Mouse (Mus musculus): ENCODE measurements around the gene Slx4. TPM values are rescaled to one million over a fixed set of nuclear protein-coding genes. Genes with fewer than 3 reads are reported as not detected.
"Not testable (repeated sequence)": the region's sequence is repeated elsewhere in the genome, so short reads cannot be mapped to it uniquely, and the experiment has no call there.

The Slx4 gene
- 10 to 100 TPM; 20.8 to 21.0 TPM for total RNA-seq (2021)
- long read RNA-seq, experiment 1, partial matches to known transcripts: 4 of 5 reads
- long read RNA-seq, experiment 1, other reads (novel, unspliced or antisense): 1 of 5 reads
- long read RNA-seq, experiment 2, partial matches to known transcripts: 2 of 9 reads
- long read RNA-seq, experiment 2, other reads (novel, unspliced or antisense): 7 of 9 reads

GRCm38 (mm10) chr16:4003489-4004398 lies at the start of gene Slx4:
Slx4 (minus strand) TSS chr16:4003770.
- peak; percentile 91 to 93 for DNase-seq (ENCODE audit: low spot score in 2 of 2)

GRCm38 (mm10) chr16:4052601-4053000 lies 49.0 kb upstream of the Slx4 start:
- no peak for DNase-seq (ENCODE audit: low spot score in 2 of 2)

GRCm38 (mm10) chr16:4045524-4045923 lies 42.0 kb upstream of the Slx4 start:
- DNase-seq (ENCODE audit: low spot score in 2 of 2): no peak

GRCm38 (mm10) chr16:4044093-4044492 lies 40.5 kb upstream of the Slx4 start:
- no peak for DNase-seq (ENCODE audit: low spot score in 2 of 2)

GRCm38 (mm10) chr16:4041646-4042045 lies 38.1 kb upstream of the Slx4 start:
- DNase-seq (ENCODE audit: low spot score in 2 of 2): no peak

- no peak for DNase-seq (ENCODE audit: low spot score in 2 of 2)
Observed at GRCm38 (mm10) chr16:4040206-4040605, 36.6 kb upstream of the Slx4 start.

GRCm38 (mm10) chr16:4037690-4038089 lies 34.1 kb upstream of the Slx4 start:
- no peak for DNase-seq (ENCODE audit: low spot score in 2 of 2)

- no peak for DNase-seq (ENCODE audit: low spot score in 2 of 2)
Observed at GRCm38 (mm10) chr16:4036807-4037206, 33.2 kb upstream of the Slx4 start, which contains the start of gene Dnase1. Dnase1 (plus strand) TSS chr16:4036942.

- DNase-seq (ENCODE audit: low spot score in 2 of 2): no peak
Observed at GRCm38 (mm10) chr16:4035575-4035974, 32.0 kb upstream of the Slx4 start.

- DNase-seq (ENCODE audit: low spot score in 2 of 2): no peak
Observed at GRCm38 (mm10) chr16:4034476-4034875, 30.9 kb upstream of the Slx4 start.

- DNase-seq (ENCODE audit: low spot score in 2 of 2): no peak
Observed at GRCm38 (mm10) chr16:4033971-4034370, 30.4 kb upstream of the Slx4 start.

- DNase-seq (ENCODE audit: low spot score in 2 of 2): no peak
Observed at GRCm38 (mm10) chr16:4032341-4032748, 28.8 kb upstream of the Slx4 start.

- DNase-seq (ENCODE audit: low spot score in 2 of 2): no peak
Observed at GRCm38 (mm10) chr16:4031441-4032274, 28.1 kb upstream of the Slx4 start.

GRCm38 (mm10) chr16:4030501-4030900 lies 26.9 kb upstream of the Slx4 start:
- no peak for DNase-seq (ENCODE audit: low spot score in 2 of 2)

- DNase-seq (ENCODE audit: low spot score in 2 of 2): no peak
Observed at GRCm38 (mm10) chr16:4029371-4029841, 25.8 kb upstream of the Slx4 start.

- no peak for DNase-seq (ENCODE audit: low spot score in 2 of 2)
Observed at GRCm38 (mm10) chr16:4027211-4027610, 23.6 kb upstream of the Slx4 start.

GRCm38 (mm10) chr16:4026672-4027071 lies 23.1 kb upstream of the Slx4 start:
- no peak for DNase-seq (ENCODE audit: low spot score in 2 of 2)

GRCm38 (mm10) chr16:4022719-4023118 lies 19.1 kb upstream of the Slx4 start:
- no peak for DNase-seq (ENCODE audit: low spot score in 2 of 2)

GRCm38 (mm10) chr16:4021241-4021640 lies 17.7 kb upstream of the Slx4 start:
- DNase-seq (ENCODE audit: low spot score in 2 of 2): no peak

- not testable (repeated sequence) for DNase-seq (ENCODE audit: low spot score in 2 of 2)
Observed at GRCm38 (mm10) chr16:4017466-4017865, 13.9 kb upstream of the Slx4 start.

GRCm38 (mm10) chr16:4016786-4017185 lies 13.2 kb upstream of the Slx4 start:
- DNase-seq (ENCODE audit: low spot score in 2 of 2): not testable (repeated sequence)
